Comparison of ENCODE assay signal across 8 mouse cellular contexts in genomic region chr3:9499994-9500553, GRCm38 (mm10).
DNase-seq lines count a peak whose midpoint lies in the region; ATAC-seq lines count a peak whose summit lies in the region.

No protein-coding gene starts in this region.

- H3K36me3 ChIP-seq in heart, embryonic 15.5 days: no peaks in the 10 kb centered on the region
- H3K36me3 ChIP-seq in neural tube, embryonic 12.5 days: no peaks in the 10 kb centered on the region

- peaks cover 69% of the 10 kb centered on the region for H3K4me1 ChIP-seq in heart, embryonic 15.5 days (replicated peaks)
- peaks cover 19% of the 10 kb centered on the region for H3K4me1 ChIP-seq in neural tube, embryonic 12.5 days

- no peak for DNase-seq in frontal cortex, postnatal 14 days (ENCODE audit: low spot score in 2 of 2)
- peak; percentile 47 for DNase-seq in CD4-positive helper T cell, adult 2 months (ENCODE audit: low read depth, low spot score)
- DNase-seq in cerebellum, adult 9-11 months: peak; percentile 70
- peak; percentile 40 for DNase-seq in kidney, postnatal 14 days
- no peak for DNase-seq in spleen, adult 12 weeks (ENCODE audit: low spot score)

- peak overlapping the region; percentile 15 for H3K4me2 ChIP-seq in heart, embryonic 15.5 days
- H3K4me2 ChIP-seq in neural tube, embryonic 12.5 days (replicated peaks): no peak overlapping the region; the same call in 1 of the 2 replicates

- H3K9ac ChIP-seq in heart, embryonic 15.5 days: peak overlapping the region; percentile 23; the same call in 1 of the 2 replicates
- H3K9ac ChIP-seq in neural tube, embryonic 12.5 days: no peak overlapping the region

- 35% methylated on average over 8 of the region's 8 CpGs for WGBS in heart, embryonic 15.5 days
- WGBS in neural tube, embryonic 12.5 days: 37% methylated on average over 8 of the region's 8 CpGs

- ATAC-seq in frontal cortex, adult (ENCODE audit: low TSS enrichment): peak; percentile 16; the same call in 1 of the 2 replicates
- ATAC-seq in heart, embryonic 15.5 days (replicated peaks; ENCODE audit: insufficient number of reproducible peaks, insufficient read depth, low FRiP score, low read depth): 0 out of 2 replicates have a peak, but pooled peaks have one; percentile 15
- peak; percentile 78 for ATAC-seq in neural tube, embryonic 12.5 days (ENCODE audit: low FRiP score, low read depth)

- H3K27ac ChIP-seq in heart, embryonic 15.5 days: peak overlapping the region; percentile 93
- peak overlapping the region; percentile 15; the same call in 1 of the 2 replicates for H3K27ac ChIP-seq in neural tube, embryonic 12.5 days

- no peaks in the 10 kb centered on the region for H3K27me3 ChIP-seq in heart, embryonic 15.5 days
- H3K27me3 ChIP-seq in neural tube, embryonic 12.5 days (replicated peaks): no peaks in the 10 kb centered on the region

- no peaks in the 10 kb centered on the region for H3K9me3 ChIP-seq in heart, embryonic 15.5 days (replicated peaks)
- H3K9me3 ChIP-seq in neural tube, embryonic 12.5 days: no peaks in the 10 kb centered on the region

- H3K4me3 ChIP-seq in heart, embryonic 15.5 days: no peak overlapping the region
- no peak overlapping the region for H3K4me3 ChIP-seq in neural tube, embryonic 12.5 days

Comparison
In these comparisons a context has a peak if more than half of its experiments do, and no peak if none do; other contexts are left out.
1. ATAC-seq: peak in every context shown above with its lines; median percentile 78 in neural tube, embryonic 12.5 days; 16 in frontal cortex, adult; 15 in heart, embryonic 15.5 days.
2. DNase-seq: peak in CD4-positive helper T cell, adult 2 months (single experiment), cerebellum, adult 9-11 months (single experiment) and kidney, postnatal 14 days (single experiment); none in frontal cortex, postnatal 14 days (0 of 2) and spleen, adult 12 weeks (single experiment).